Mouse (Mus musculus) G1E-ER4 (cell line): ENCODE measurements around the gene Mapkapk3. TPM values are rescaled to one million over a fixed set of nuclear protein-coding genes. Genes with fewer than 3 reads are reported as not detected.

ENCODE experiments used
- GATA1 ChIP-seq: IDR thresholded peaks from one replicate; pipeline ENCODE4 v1.8.0; 2012; ENCODE audit warnings: low read length, inconsistent platforms
- polyA plus RNA-seq: library from polyadenylated mRNA; stranded (reverse); fragments of >175 nt; gene quantifications from 2 replicates; pipeline ENCODE4 v1.2.3, GENCODE M21; 2012

Gene Mapkapk3
- polyA plus RNA-seq, 1 experiment, result 51.9 TPM

GRCm38 (mm10) chr9:107264731-107265130, 24.9 kb downstream of the Mapkapk3 start:
- no peak for TF ChIP-seq GATA1

- no peak for TF ChIP-seq GATA1
Observed at GRCm38 (mm10) chr9:107263912-107264311, 25.8 kb downstream of the Mapkapk3 start.

GRCm38 (mm10) chr9:107262375-107262774, 27.3 kb downstream of the Mapkapk3 start:
- no peak for TF ChIP-seq GATA1

- TF ChIP-seq GATA1, result no peak
Observed at GRCm38 (mm10) chr9:107261792-107262191, 27.9 kb downstream of the Mapkapk3 start.

GRCm38 (mm10) chr9:107260836-107261235, 28.8 kb downstream of the Mapkapk3 start:
- no peak for TF ChIP-seq GATA1

- no peak for TF ChIP-seq GATA1
Observed at GRCm38 (mm10) chr9:107260429-107260828, 29.2 kb downstream of the Mapkapk3 start.

- no peak for TF ChIP-seq GATA1
Observed at GRCm38 (mm10) chr9:107259571-107259970, 30.1 kb downstream of the Mapkapk3 start.

- TF ChIP-seq GATA1, result no peak
Observed at GRCm38 (mm10) chr9:107255596-107255995, 34.1 kb downstream of the Mapkapk3 start.

GRCm38 (mm10) chr9:107254925-107255324, 34.8 kb downstream of the Mapkapk3 start:
- no peak for TF ChIP-seq GATA1

GRCm38 (mm10) chr9:107254476-107254875, 35.2 kb downstream of the Mapkapk3 start:
- TF ChIP-seq GATA1, result no peak

GRCm38 (mm10) chr9:107252164-107252563, 37.5 kb downstream of the Mapkapk3 start:
- TF ChIP-seq GATA1, result no peak

GRCm38 (mm10) chr9:107250416-107251337, 39.0 kb downstream of the Mapkapk3 start:
- TF ChIP-seq GATA1, result no peak

- TF ChIP-seq GATA1, result no peak
Observed at GRCm38 (mm10) chr9:107249154-107249553, 40.5 kb downstream of the Mapkapk3 start.

- TF ChIP-seq GATA1, result no peak
Observed at GRCm38 (mm10) chr9:107246170-107246569, 43.5 kb downstream of the Mapkapk3 start.

GRCm38 (mm10) chr9:107245311-107245710, 44.4 kb downstream of the Mapkapk3 start:
- TF ChIP-seq GATA1, result no peak

GRCm38 (mm10) chr9:107236151-107236550, 53.5 kb downstream of the Mapkapk3 start:
- TF ChIP-seq GATA1, result no peak

GRCm38 (mm10) chr9:107235261-107235660, 54.4 kb downstream of the Mapkapk3 start:
- no peak for TF ChIP-seq GATA1
